Mouse (Mus musculus) gastrocnemius, postnatal 25 days (tissue): ENCODE measurements at regions not wholly inside any gene's neighbourhood (a gene's known extent, or its start where the extent isn't known, plus 50 kb on each side); places are given as distances from the start of the nearest gene placed in this dataset.

Experiments
- DNase-seq: peaks from one replicate; pipeline ENCODE4 v3.0.0; 2022

GRCm38 (mm10) chr8:8391321-8391720 is 269.7 kb downstream of the Efnb2 start:
- DNase-seq = no peak

GRCm38 (mm10) chr8:8378248-8378647 is 282.8 kb downstream of the Efnb2 start:
- no peak for DNase-seq

GRCm38 (mm10) chr8:8376791-8377190 is 284.3 kb downstream of the Efnb2 start:
- no peak for DNase-seq

- no peak for DNase-seq
Observed at GRCm38 (mm10) chr8:8376379-8376778, 284.7 kb downstream of the Efnb2 start.

GRCm38 (mm10) chr8:8367282-8367871 is 293.7 kb downstream of the Efnb2 start:
- no peak for DNase-seq

- DNase-seq = no peak
Observed at GRCm38 (mm10) chr8:8361941-8362537, 299.0 kb downstream of the Efnb2 start.

GRCm38 (mm10) chr8:8360586-8360985 is 300.5 kb downstream of the Efnb2 start:
- no peak for DNase-seq

GRCm38 (mm10) chr8:8354977-8355376 is 306.1 kb downstream of the Efnb2 start:
- DNase-seq = no peak

- DNase-seq = no peak
Observed at GRCm38 (mm10) chr8:8344661-8345060, 316.4 kb downstream of the Efnb2 start.

- no peak for DNase-seq
Observed at GRCm38 (mm10) chr8:8335256-8335972, 325.6 kb downstream of the Efnb2 start.

- no peak for DNase-seq
Observed at GRCm38 (mm10) chr8:8334515-8334914, 326.5 kb downstream of the Efnb2 start.

- DNase-seq = no peak
Observed at GRCm38 (mm10) chr8:8331249-8331648, 329.8 kb downstream of the Efnb2 start.

GRCm38 (mm10) chr8:8328010-8328666 is 332.9 kb downstream of the Efnb2 start:
- no peak for DNase-seq

GRCm38 (mm10) chr8:8326066-8326834 is 334.8 kb downstream of the Efnb2 start:
- no peak for DNase-seq

- no peak for DNase-seq
Observed at GRCm38 (mm10) chr8:8325420-8325819, 335.6 kb downstream of the Efnb2 start.

- DNase-seq = no peak
Observed at GRCm38 (mm10) chr8:8324520-8324919, 336.5 kb downstream of the Efnb2 start.

- DNase-seq = no peak
Observed at GRCm38 (mm10) chr8:8308253-8308652, 352.8 kb downstream of the Efnb2 start.

- DNase-seq = no peak
Observed at GRCm38 (mm10) chr8:8307487-8307886, 353.6 kb downstream of the Efnb2 start.

GRCm38 (mm10) chr8:8299965-8300767 is 360.9 kb downstream of the Efnb2 start:
- peak; percentile 35 for DNase-seq

- no peak for DNase-seq
Observed at GRCm38 (mm10) chr8:8292577-8293247, 368.3 kb downstream of the Efnb2 start.

GRCm38 (mm10) chr8:8285876-8286275 is 375.2 kb downstream of the Efnb2 start:
- no peak for DNase-seq
